Mouse (Mus musculus): ENCODE results near the gene Plscr4. TPM values are rescaled to one million over a fixed set of nuclear protein-coding genes. Genes with fewer than 3 reads are reported as not detected.

The Plscr4 gene
- 10 to 100 TPM; 10.3 to 13.1 TPM for total RNA-seq (2021)
- long read RNA-seq, experiment 1, transcript Plscr4-201 (9 exons, 3,204 nt) = major isoform, 6 of 10 reads
- long read RNA-seq, experiment 1, partial matches to known transcripts = 3 of 10 reads
- long read RNA-seq, experiment 1, other reads (novel, unspliced or antisense) = 1 of 10 reads
- long read RNA-seq, experiment 2, transcript Plscr4-201 (9 exons, 3,204 nt) = major isoform, 14 of 18 reads
- long read RNA-seq, experiment 2, partial matches to known transcripts = 2 of 18 reads
- long read RNA-seq, experiment 2, other reads (novel, unspliced or antisense) = 2 of 18 reads

DNA sequence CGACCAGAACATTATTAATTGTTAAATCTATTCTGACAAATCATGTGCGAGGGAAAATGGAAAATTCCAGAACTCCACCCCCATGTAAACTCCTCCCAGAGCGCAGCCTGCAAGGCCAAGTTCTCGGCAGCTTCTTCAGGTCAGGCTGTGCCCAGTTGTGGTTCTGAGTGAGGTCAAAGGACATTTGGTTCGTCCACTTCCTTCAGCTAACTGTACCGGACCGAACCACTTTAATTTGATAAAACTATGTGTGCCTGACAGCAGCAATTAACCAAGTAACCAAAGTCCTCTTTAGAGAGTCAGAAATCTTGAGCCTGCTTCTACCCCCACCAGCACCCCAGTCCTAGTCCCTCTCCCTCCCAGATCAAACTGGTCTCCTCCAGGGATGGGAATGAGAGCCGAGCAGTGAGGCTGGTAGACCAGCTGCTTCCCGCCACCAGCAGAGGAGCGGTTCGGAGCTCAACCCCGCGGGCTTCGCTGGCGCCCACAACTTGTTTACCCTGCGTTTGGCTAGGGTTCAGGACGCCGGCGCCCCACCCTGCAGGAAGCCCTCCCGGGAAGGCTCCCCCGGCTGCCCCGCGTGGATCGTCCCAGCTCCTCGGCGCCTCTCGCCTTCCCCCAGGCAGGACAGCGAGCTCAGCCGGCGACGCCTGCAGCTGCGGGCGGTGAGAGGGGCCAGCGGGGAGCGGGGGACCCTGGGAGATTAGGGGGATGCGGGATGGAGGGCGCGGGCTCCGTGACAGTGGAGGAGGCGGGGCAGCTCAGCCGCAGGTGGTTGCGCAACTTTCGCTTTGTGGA lies at the start of gene Plscr4:
Plscr4 (plus strand) TSS at position 113 of the 798 bp plus-strand sequence.
- DNase-seq = peak; percentile 77

DNA sequence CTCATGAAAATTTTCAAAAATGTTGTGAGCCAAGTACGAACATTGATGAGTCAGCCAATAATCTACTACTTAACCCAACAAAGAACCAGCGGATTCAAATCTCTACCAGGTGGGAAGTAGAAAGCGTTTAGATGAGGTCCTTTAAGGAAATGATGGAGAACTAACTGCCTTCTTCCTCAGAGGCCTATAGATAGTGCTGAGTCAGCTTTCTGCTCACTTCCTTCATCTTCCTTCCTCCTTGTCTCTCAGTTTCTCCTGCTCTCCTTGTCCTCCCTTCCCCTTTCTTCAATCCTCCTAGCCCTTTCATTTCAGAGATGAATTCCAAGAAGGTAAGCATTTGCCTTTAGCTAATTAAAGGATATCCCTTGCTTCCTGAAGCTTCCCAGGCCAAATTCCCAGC lies 46.9 kb upstream of the Plscr4 start:
- DNase-seq = no peak

GRCm38 (mm10) chr9:92412045-92412444 lies 45.1 kb upstream of the Plscr4 start:
- no peak for DNase-seq

GRCm38 (mm10) chr9:92413684-92414083 lies 43.5 kb upstream of the Plscr4 start:
- no peak for DNase-seq

- DNase-seq = peak; percentile 7
Measured at GRCm38 (mm10) chr9:92437781-92438180, 19.4 kb upstream of the Plscr4 start.

GRCm38 (mm10) chr9:92441468-92441867 lies 15.7 kb upstream of the Plscr4 start:
- no peak for DNase-seq

DNA sequence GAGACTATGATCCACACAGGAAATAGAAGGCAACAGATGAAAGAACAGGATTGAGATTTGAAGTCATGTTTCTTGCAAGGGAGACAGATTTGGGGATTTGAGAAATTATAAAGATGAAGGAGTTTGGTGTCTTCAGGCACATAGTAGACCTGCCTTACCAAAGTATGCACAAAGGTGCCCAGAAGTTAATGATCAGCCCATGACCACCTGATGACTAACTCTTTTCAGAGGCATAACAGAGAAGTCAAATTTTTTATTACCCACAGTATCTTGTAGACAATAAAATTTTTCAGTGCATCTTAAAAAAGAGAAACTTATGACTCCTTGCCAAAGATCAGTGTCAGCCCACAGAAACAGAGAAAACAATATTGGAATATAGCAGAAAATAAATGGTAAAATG lies 12.6 kb upstream of the Plscr4 start:
- DNase-seq = no peak

DNA sequence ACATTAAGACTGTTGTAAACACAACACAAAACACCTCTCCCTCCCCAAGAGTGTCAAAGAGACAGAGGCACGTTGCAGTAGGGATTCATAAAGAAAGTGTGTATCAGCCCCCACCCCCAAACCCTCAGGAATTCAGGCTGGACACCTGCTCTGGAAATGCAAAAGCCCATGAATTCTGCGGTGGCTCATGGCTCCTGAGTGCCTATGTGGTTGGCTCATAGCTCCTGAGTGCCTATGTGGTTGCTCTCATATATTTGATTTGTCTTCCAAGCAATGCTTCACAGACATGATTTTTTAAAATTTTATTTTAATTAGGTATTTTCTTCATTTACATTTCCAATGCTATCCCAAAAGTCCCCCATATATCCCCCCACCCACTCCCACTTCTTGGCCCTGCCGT lies 568 bp upstream of the Plscr4 start:
- no peak for DNase-seq

- no peak for DNase-seq
Measured at GRCm38 (mm10) chr9:92458059-92458402, 858 bp downstream of the Plscr4 start.

DNA sequence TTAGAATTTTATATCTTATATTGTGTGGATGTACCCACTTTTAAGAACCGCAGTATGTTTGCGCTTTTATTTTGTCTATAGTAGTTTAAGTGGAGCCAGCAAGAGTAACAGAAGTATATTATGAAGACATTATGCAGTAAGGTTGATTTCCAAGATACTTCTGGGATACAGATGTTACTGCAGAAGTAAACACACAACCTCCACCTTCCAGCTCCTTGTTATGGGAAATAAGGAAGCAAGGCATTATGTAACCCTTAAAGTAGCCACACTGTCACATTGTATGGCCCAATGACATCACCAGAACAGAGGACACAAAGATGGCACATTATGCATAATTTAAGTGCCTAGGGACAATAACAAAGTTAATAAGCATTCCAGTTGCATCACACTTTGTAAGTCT lies 1.2 kb downstream of the Plscr4 start:
- DNase-seq = no peak

DNA sequence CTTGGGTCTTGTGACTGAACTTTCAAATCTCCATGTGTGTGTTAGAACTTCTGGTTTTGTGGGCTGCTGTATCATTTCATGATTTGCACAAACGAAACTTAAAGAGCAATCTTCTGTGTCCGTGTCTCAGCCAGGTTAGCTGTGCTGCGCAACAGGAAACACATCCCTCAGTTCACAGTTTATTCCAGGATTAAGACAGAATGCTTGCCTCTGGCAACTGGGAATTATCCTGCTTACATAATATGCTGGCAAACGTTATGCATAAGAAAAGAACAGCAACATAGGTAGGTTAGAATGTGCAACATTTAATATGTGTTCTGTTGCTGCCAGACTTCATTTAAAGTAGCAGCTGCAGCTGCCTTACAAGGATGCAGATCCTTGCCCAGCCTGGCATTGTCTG lies 10.6 kb downstream of the Plscr4 start:
- no peak for DNase-seq

DNA sequence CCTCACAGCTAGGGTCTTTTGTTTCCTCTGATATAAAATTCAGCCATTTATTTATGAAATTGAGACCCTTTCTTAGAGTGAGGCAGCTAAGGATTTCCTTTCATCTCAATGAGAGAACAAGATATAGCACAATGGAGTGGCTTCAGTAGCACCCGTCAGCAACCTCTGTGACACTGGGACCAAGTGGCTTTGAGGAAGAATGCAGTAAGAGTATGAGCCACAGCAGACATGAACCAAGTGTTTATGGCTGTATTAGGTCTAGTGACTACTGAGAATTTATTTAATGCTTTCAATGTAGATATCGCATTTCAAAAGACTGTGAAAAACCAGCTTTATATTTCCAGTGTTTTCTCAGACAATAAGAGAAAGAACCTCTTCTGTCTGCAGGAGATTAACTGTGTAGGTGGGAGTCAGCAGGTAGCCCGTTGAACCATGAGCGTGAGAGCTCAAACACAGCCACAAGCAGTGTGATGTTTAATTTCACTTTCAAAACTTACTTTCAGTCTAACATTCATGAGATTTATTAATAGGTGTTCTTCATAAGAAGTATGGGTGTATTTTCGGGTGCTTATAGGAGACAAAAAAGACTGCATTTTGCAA lies 15.2 kb downstream of the Plscr4 start:
- no peak for DNase-seq

GRCm38 (mm10) chr9:92473178-92473577 lies 16.0 kb downstream of the Plscr4 start:
- DNase-seq = no peak

DNA sequence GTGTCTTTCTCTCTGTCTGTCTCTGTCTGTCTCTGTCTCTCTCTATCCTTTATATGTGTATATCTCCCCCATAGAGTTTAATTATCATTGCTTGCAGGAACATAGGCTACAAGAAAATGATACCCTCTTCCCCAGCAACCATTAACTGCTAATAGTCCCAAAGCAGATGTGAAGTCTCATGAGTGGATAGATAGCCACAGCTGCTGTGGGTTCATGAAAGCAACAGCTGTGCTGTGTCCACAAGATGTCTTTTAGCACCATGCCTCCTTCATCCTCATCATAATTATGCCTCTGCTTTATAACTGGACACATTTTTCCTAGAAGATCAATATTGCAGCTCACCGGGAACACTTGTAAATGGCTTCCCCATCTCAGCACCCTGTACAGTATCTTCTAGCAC lies 17.1 kb downstream of the Plscr4 start:
- no peak for DNase-seq

DNA sequence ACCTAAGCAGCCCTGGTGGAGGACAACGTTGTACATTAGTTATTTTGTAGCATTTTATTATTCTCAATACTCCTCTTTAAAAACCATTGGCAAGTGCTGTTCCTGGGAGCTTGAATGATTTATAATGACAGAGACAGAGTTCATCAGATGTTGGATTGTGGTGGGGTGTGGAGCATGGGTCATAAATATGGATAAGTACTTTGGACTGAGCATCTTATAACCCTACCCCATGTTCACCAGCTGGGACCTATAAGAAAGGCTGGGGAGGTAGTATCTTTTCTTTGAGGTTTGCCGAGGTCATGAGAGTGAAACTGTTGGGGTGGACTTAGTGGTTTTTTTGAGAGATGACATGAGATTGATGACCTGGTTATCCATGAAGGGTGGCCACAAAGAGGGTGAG lies 24.5 kb downstream of the Plscr4 start:
- DNase-seq = no peak

GRCm38 (mm10) chr9:92482551-92482950 lies 25.4 kb downstream of the Plscr4 start:
- no peak for DNase-seq

DNA sequence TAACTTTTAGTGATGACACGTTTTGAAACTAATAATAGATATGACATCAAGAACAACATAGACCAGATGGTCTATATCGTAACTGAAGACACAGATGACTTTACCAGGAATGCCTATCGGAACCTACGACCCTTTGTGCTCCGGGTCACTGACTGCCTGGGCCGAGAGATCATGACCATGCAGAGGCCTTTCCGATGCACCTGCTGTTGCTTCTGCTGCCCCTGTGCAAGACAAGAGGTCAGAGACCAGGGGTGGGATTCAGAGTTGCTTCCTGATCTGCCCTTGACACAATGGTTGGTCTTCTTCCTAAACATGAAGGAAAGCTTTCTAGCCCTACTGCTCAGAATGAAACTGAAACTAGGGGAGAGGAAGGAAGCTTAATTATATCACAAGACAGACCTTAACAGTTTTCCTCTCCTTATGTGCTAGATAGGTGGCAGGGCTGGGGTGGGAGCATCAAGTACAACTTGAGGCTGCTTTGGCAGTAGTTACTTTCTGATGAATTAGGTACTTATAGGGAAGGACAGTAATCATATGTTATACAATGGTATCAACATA lies 27.6 kb downstream of the Plscr4 start:
- DNase-seq = no peak

GRCm38 (mm10) chr9:92489857-92490256 lies 32.7 kb downstream of the Plscr4 start:
- no peak for DNase-seq

GRCm38 (mm10) chr9:92490319-92490718 lies 33.1 kb downstream of the Plscr4 start:
- no peak for DNase-seq

DNA sequence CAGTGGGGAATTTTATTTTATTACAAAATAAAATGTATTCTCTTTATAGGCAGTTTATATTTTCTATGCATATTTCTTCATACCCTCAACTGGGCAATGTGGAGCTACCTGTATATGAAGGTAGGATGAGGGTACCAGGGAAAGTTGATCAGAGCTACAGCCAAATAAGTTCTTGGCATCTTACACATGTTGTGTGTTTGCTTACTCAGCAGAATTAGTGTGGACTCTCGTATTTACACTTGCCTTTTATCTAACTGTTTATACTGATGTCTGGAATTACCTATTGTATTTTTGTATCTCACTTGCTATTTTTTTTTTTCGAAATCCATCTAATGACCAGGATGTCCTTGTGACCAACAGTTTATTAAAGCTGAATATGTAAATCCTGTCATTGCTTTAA lies 34.1 kb downstream of the Plscr4 start:
- DNase-seq = no peak

GRCm38 (mm10) chr9:92499710-92500410 lies 42.7 kb downstream of the Plscr4 start:
- DNase-seq = peak; percentile 95

- DNase-seq = no peak
Measured at GRCm38 (mm10) chr9:92504256-92504655, 47.1 kb downstream of the Plscr4 start.

- no peak for DNase-seq
Measured at GRCm38 (mm10) chr9:92504889-92505288, 47.7 kb downstream of the Plscr4 start.

Data from adrenal gland, postnatal 10 days (tissue).